Mouse (Mus musculus) liver, embryonic 14.5 days (tissue): ENCODE measurements around the gene Rom1. TPM values are rescaled to one million over a fixed set of nuclear protein-coding genes. Genes with fewer than 3 reads are reported as not detected.

Experiments
- ATAC-seq: fragments of 200-750 bp; cut with Nextera tagmentation; 2 replicates; pipeline ENCODE4 v1.8.0; 2017; ENCODE audit warnings: moderate number of reproducible peaks, mild to moderate bottlenecking, moderate library complexity; ENCODE audit not compliant: insufficient read depth
- DNase-seq, 3 experiments: peaks; one replicate each; pipeline ENCODE4 v3.0.0-alpha.2; 2012 to 2013; ENCODE audit warnings: low read depth in 3 of 3, low spot score in 3 of 3
- H3K27ac ChIP-seq: fragments of 300-500 bp; sonication (generic); 2 replicates; pipeline ENCODE4 v1.5.1; 2014; ENCODE audit warnings: moderate library complexity, mild to moderate bottlenecking, control low read depth, inconsistent platforms
- H3K27me3 ChIP-seq: fragments of 300-500 bp; sonication (generic); 2 replicates; pipeline ENCODE4 v1.6.1; 2014; ENCODE audit warnings: mild to moderate bottlenecking, low read length, moderate library complexity; ENCODE audit not compliant: control insufficient read depth, insufficient read depth
- H3K36me3 ChIP-seq: fragments of 300-500 bp; sonication (generic); replicated peaks from 2 replicates; pipeline ENCODE4 v1.6.1; 2014; ENCODE audit warnings: low read depth; ENCODE audit not compliant: control insufficient read depth, insufficient read depth
- H3K4me1 ChIP-seq, 2 experiments: fragments of 200-500 bp in 1 of 2; fragments of 300-500 bp in 1 of 2; sonication (generic) in 1 of 2; replicated peaks; 2 replicates each; pipeline ENCODE4 v1.6.1; 2012 to 2014; ENCODE audit warnings: antibody characterized with exemption in 1 of 2, inconsistent platforms in 1 of 2, low read length in 1 of 2; ENCODE audit not compliant: control insufficient read depth in 2 of 2, insufficient read depth in 2 of 2
- H3K4me2 ChIP-seq: fragments of 300-500 bp; sonication (generic); 2 replicates; pipeline ENCODE4 v1.6.1; 2014; ENCODE audit warnings: low read depth, mild to moderate bottlenecking, control low read depth, moderate library complexity
- H3K4me3 ChIP-seq, 2 experiments: fragments of 200-500 bp in 1 of 2; fragments of 300-500 bp in 1 of 2; sonication (generic) in 1 of 2; 2 replicates each; pipeline ENCODE4 v1.5.1; 2012 to 2014; ENCODE audit warnings: low read depth in 2 of 2, low read length in 2 of 2, mild to moderate bottlenecking in 2 of 2, control low read depth in 1 of 2, inconsistent platforms in 1 of 2, moderate library complexity in 1 of 2; ENCODE audit not compliant: insufficient read depth in 1 of 2
- H3K9ac ChIP-seq: fragments of 300-500 bp; sonication (generic); replicated peaks from 2 replicates; pipeline ENCODE4 v1.6.1; 2014; ENCODE audit warnings: mild to moderate bottlenecking, control low read depth, moderate library complexity
- H3K9me3 ChIP-seq: fragments of 300-500 bp; sonication (generic); 2 replicates; pipeline ENCODE4 v1.6.1; 2016; ENCODE audit warnings: low read length, mixed read lengths; ENCODE audit not compliant: control insufficient read depth
- CTCF ChIP-seq: IDR thresholded peaks from 2 replicates; pipeline ENCODE4 v1.5.1; 2016; ENCODE audit warnings: antibody characterized with exemption, low read depth, control low read depth
- EP300 ChIP-seq: IDR thresholded peaks from 2 replicates; pipeline ENCODE4 v1.6.1; 2016; ENCODE audit warnings: antibody characterized with exemption, low read depth
- WGBS: fragments of 180-500 bp; shearing (Covaris S2); extraction: QIAGEN DNeasy Blood & Tissue Kit; methylation state at CpG from one replicate; pipeline ENCODE4 v1.1.7; 2014; ENCODE audit not compliant: insufficient replicate concordance; 5-methylcytosine and 5-hydroxymethylcytosine counted together
- polyA plus RNA-seq, 2 experiments: library from polyadenylated mRNA; depleted of rRNA in 1 of 2; stranded (reverse) in 1 of 2; unstranded in 1 of 2; fragments of >200 nt; fragmentation: Nextera tagmentation in 1 of 2; extraction: Ambion mirVana in 1 of 2; gene quantifications; 2 replicates each; pipeline versions ENCODE4 v1.2.1 to v1.2.3; 2012 to 2014

Gene Rom1
- polyA plus RNA-seq, 2 experiments = 1.4 to 2.8 TPM

GRCm38 (mm10) chr19:8919000-8919399 lies 10.2 kb downstream of the Rom1 start:
- WGBS = 68% methylated on average over 3 of the region's 3 CpGs
- peaks cover 30% of the 10 kb centered on the region for H3K36me3 ChIP-seq
- no peak overlapping the region for H3K9ac ChIP-seq
- H3K27ac ChIP-seq = no peak overlapping the region
- H3K4me2 ChIP-seq = no peak overlapping the region
- H3K4me3 ChIP-seq = no peak overlapping the region
- H3K9me3 ChIP-seq = no peaks in the 10 kb centered on the region
- no peak for ATAC-seq
- H3K4me1 ChIP-seq = peaks cover 17 to 19% of the 10 kb centered on the region in 2 experiments
- no peak for TF ChIP-seq CTCF
- no peak for TF ChIP-seq EP300
- no peak for DNase-seq
- no peaks in the 10 kb centered on the region for H3K27me3 ChIP-seq

- H3K4me2 ChIP-seq = no peak overlapping the region
- peaks cover 74% of the 10 kb centered on the region for H3K36me3 ChIP-seq
- no peak overlapping the region for H3K4me3 ChIP-seq
- no peaks in the 10 kb centered on the region for H3K9me3 ChIP-seq
- H3K9ac ChIP-seq = no peak overlapping the region
- TF ChIP-seq EP300 = no peak
- TF ChIP-seq CTCF = no peak
- no peaks in the 10 kb centered on the region for H3K4me1 ChIP-seq
- H3K27ac ChIP-seq = no peak overlapping the region
- no peaks in the 10 kb centered on the region for H3K27me3 ChIP-seq
- WGBS = 86% methylated on average over 3 of the region's 3 CpGs
- DNase-seq = no peak
- ATAC-seq = no peak
Measured at GRCm38 (mm10) chr19:8914212-8914611, 14.9 kb downstream of the Rom1 start.

- no peaks in the 10 kb centered on the region for H3K9me3 ChIP-seq
- H3K27ac ChIP-seq = no peak overlapping the region
- TF ChIP-seq CTCF = no peak
- TF ChIP-seq EP300 = no peak
- ATAC-seq (no peak), DNase-seq (no peak)
- no peak overlapping the region; the same call in 1 of the 2 replicates for H3K9ac ChIP-seq
- no peaks in the 10 kb centered on the region for H3K27me3 ChIP-seq
- H3K36me3 ChIP-seq = peaks cover 98% of the 10 kb centered on the region
- no peak overlapping the region for H3K4me3 ChIP-seq
- 88% methylated on average over 5 of the region's 5 CpGs for WGBS
- H3K4me2 ChIP-seq = no peak overlapping the region
- no peaks in the 10 kb centered on the region for H3K4me1 ChIP-seq
Measured at GRCm38 (mm10) chr19:8911810-8912209, 17.3 kb downstream of the Rom1 start.

- no peak for ATAC-seq
- TF ChIP-seq CTCF = no peak
- TF ChIP-seq EP300 = no peak
- Histone ChIP-seq H3K9me3 (no peaks in the 10 kb centered on the region), H3K4me1 (no peaks in the 10 kb centered on the region), H3K27me3 (no peaks in the 10 kb centered on the region), H3K36me3 (peaks cover 94% of the 10 kb centered on the region), H3K27ac (no peak overlapping the region), H3K4me2 (no peak overlapping the region), H3K9ac (no peak overlapping the region), H3K4me3 (no peak overlapping the region)
- DNase-seq = no peak
- WGBS = 72% methylated on average over 6 of the region's 6 CpGs
Measured at GRCm38 (mm10) chr19:8908531-8908930, 20.6 kb downstream of the Rom1 start.

DNA sequence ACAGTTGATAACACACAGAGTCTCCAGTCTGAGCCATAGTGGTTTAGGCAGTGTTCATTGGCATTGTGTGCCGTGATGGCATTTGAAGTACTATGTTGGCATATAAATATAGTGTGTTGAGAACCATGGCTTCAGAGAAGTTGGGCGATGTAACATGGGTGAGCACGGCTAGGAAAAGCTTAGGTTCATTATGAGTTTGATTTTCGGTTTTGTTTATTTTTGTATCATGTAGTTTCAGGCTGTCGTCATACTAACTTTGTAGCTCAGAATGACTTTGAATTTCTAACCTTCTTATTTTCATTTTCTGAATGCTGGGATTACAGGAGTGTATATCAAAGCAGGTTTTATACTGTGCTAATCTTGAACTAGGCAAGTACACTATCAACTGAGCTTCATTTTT lies 25.7 kb downstream of the Rom1 start:
- ATAC-seq (no peak), DNase-seq (no peak)
- 87% methylated on average over 5 of the region's 5 CpGs for WGBS
- Histone ChIP-seq H3K27ac (no peak overlapping the region), H3K4me3 (no peak overlapping the region), H3K4me2 (no peak overlapping the region), H3K36me3 (peaks cover 54% of the 10 kb centered on the region), H3K4me1 (peaks cover 8 to 11% of the 10 kb centered on the region in 2 experiments), H3K9me3 (no peaks in the 10 kb centered on the region), H3K9ac (no peak overlapping the region), H3K27me3 (no peaks in the 10 kb centered on the region)
- no peak for TF ChIP-seq EP300
- no peak for TF ChIP-seq CTCF
